Mouse (Mus musculus) adrenal gland, adult 8-10 months (tissue): ENCODE measurements at regions not wholly inside any gene's neighbourhood (a gene's known extent, or its start where the extent isn't known, plus 50 kb on each side); places are given as distances from the start of the nearest gene placed in this dataset.
"Not testable (repeated sequence)": the region's sequence is repeated elsewhere in the genome, so short reads cannot be mapped to it uniquely, and the experiment has no call there.

Experiments
- DNase-seq: peaks from one replicate; pipeline ENCODE4 v3.0.0; 2022

GRCm38 (mm10) chr13:4935940-4936339, 327.0 kb upstream of the Akr1e1 start:
- no peak for DNase-seq

- no peak for DNase-seq
Observed at GRCm38 (mm10) chr13:4939849-4940248, 330.9 kb upstream of the Akr1e1 start.

GRCm38 (mm10) chr13:4942490-4942889, 333.5 kb upstream of the Akr1e1 start:
- peak; percentile 14 for DNase-seq

- no peak for DNase-seq
Observed at GRCm38 (mm10) chr13:4943046-4943445, 334.1 kb upstream of the Akr1e1 start.

GRCm38 (mm10) chr13:4955384-4955783, 346.4 kb upstream of the Akr1e1 start:
- no peak for DNase-seq

- no peak for DNase-seq
Observed at GRCm38 (mm10) chr13:4964824-4965223, 355.9 kb upstream of the Akr1e1 start.

GRCm38 (mm10) chr13:4970081-4970892, 361.3 kb upstream of the Akr1e1 start:
- no peak for DNase-seq

GRCm38 (mm10) chr13:4971472-4972067, 362.6 kb upstream of the Akr1e1 start:
- no peak for DNase-seq

- DNase-seq = no peak
Observed at GRCm38 (mm10) chr13:4992876-4993275, 383.9 kb upstream of the Akr1e1 start.

- DNase-seq = no peak
Observed at GRCm38 (mm10) chr13:5008296-5008695, 399.3 kb upstream of the Akr1e1 start.

- DNase-seq = no peak
Observed at GRCm38 (mm10) chr13:5022439-5022838, 413.5 kb upstream of the Akr1e1 start.

- DNase-seq = no peak
Observed at GRCm38 (mm10) chr13:5059859-5060258, 450.9 kb upstream of the Akr1e1 start.

- no peak for DNase-seq
Observed at GRCm38 (mm10) chr13:5060462-5060861, 451.5 kb upstream of the Akr1e1 start.

- DNase-seq = no peak
Observed at GRCm38 (mm10) chr13:5107454-5107853, 498.5 kb upstream of the Akr1e1 start.

GRCm38 (mm10) chr13:5154911-5155310, 545.9 kb upstream of the Akr1e1 start:
- no peak for DNase-seq

- DNase-seq = no peak
Observed at GRCm38 (mm10) chr13:5159765-5160684, 551.1 kb upstream of the Akr1e1 start.

GRCm38 (mm10) chr13:5166716-5167115, 557.7 kb upstream of the Akr1e1 start:
- DNase-seq = peak; percentile 15

- no peak for DNase-seq
Observed at GRCm38 (mm10) chr13:5178996-5179395, 570.0 kb upstream of the Akr1e1 start.

- DNase-seq = no peak
Observed at GRCm38 (mm10) chr13:5179552-5179951, 570.6 kb upstream of the Akr1e1 start.

- DNase-seq = not testable (repeated sequence)
Observed at GRCm38 (mm10) chr13:5185237-5185800, 576.3 kb upstream of the Akr1e1 start.

- DNase-seq = no peak
Observed at GRCm38 (mm10) chr13:5202736-5203135, 593.8 kb upstream of the Akr1e1 start.

- peak; percentile 49 for DNase-seq
Observed at GRCm38 (mm10) chr13:5204143-5204542, 595.2 kb upstream of the Akr1e1 start.

- DNase-seq = no peak
Observed at GRCm38 (mm10) chr13:5211659-5212058, 602.7 kb upstream of the Akr1e1 start.
